Mouse (Mus musculus) stomach, postnatal 0 days (tissue): Measurements from ENCODE around the gene Syngr2.

Experiments used
- CTCF ChIP-seq: IDR thresholded peaks from 2 replicates; pipeline ENCODE4 v1.5.1; 2016; ENCODE audit warnings: antibody characterized with exemption, low read depth, mild to moderate bottlenecking, moderate library complexity
- EP300 ChIP-seq: optimal IDR thresholded peaks from 2 replicates; pipeline ENCODE3; 2016; ENCODE audit warnings: antibody characterized with exemption

- TF ChIP-seq CTCF (no peak), EP300 (no peak)
Measured at GRCm38 (mm10) chr11:117765361-117765760, 44.1 kb upstream of the Syngr2 start.
